Mouse (Mus musculus): ENCODE results near the gene Gm9507. TPM values are rescaled to one million over a fixed set of nuclear protein-coding genes. Genes with fewer than 3 reads are reported as not detected.

Gm9507 gene
- total and polyA plus RNA-seq, 2 experiments from 2014 or later: not detected

DNA sequence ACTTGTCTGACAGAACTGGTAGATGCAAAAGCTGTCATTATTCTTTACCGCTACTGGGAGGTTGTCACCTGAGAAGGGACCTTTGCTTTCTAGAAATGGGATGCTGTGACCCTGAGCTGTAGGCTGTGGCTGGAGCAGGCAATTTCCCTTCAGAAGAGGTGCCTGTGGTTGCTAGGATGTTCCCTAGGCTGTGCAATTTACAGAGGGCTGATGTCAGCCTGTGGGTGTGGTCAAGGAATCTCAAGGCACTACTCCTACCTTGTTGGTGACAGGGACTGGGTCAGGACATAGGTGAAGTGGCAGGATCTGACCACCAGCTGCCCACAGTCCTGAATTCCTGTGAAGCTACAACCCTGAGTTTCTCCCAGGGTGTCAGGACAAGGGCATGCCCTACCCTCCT lies 41.9 kb downstream of the Gm9507 start:
- no peak for TF ChIP-seq CTCF (IDR thresholded peaks at IDR 0.05; ENCODE audit: low read depth)
- WGBS: 73% methylated on average over 1 of the region's 1 CpGs
- Histone ChIP-seq H3K4me3 (ENCODE audit: low read depth, low read length) (no peak overlapping the region), H3K9me3 (ENCODE audit: low read length) (no peaks in the 10 kb centered on the region), H3K4me1 (ENCODE audit: insufficient read depth) (no peaks in the 10 kb centered on the region), H3K9ac (no peak overlapping the region), H3K4me2 (ENCODE audit: low read depth) (no peak overlapping the region), H3K36me3 (ENCODE audit: insufficient read depth) (no peaks in the 10 kb centered on the region), H3K27me3 (ENCODE audit: insufficient read depth, low read length) (no peaks in the 10 kb centered on the region), H3K27ac (ENCODE audit: low read depth, low read length) (no peak overlapping the region)
- ATAC-seq: no peak
- DNase-seq: no peak

Other genes starting within 250 kb of the Gm9507 start
Only the 30 nearest of the 33 such genes appear.
- 270 and 305 TPM in 2 replicates for gene Sumo3, start 205.7 kb downstream of the Gm9507 start, total RNA-seq (2014; rRNA removed)
- gene Sumo3, start 205.7 kb downstream of the Gm9507 start, polyA plus RNA-seq (2015; fragmentation: Nextera tagmentation; extraction: Ambion mirVana): 381 and 398 TPM in 2 replicates
- gene Gm49325, start 205.6 kb downstream of the Gm9507 start, total RNA-seq (2014; rRNA removed): not detected in 2 replicates
- 27.7 and 33.6 TPM in 2 replicates for gene Gm49325, start 205.6 kb downstream of the Gm9507 start, polyA plus RNA-seq (2015; fragmentation: Nextera tagmentation; extraction: Ambion mirVana)
- gene Ube2g2, start 189.6 kb downstream of the Gm9507 start, total RNA-seq (2014; rRNA removed): 41.7 and 45.3 TPM in 2 replicates
- 74.9 and 80.3 TPM in 2 replicates for gene Ube2g2, start 189.6 kb downstream of the Gm9507 start, polyA plus RNA-seq (2015; fragmentation: Nextera tagmentation; extraction: Ambion mirVana)
- gene Tspear, start 125.3 kb downstream of the Gm9507 start, total RNA-seq (2014; rRNA removed): 0.14 TPM in 1 of 2 replicates, not detected in the other
- gene Tspear, start 125.3 kb downstream of the Gm9507 start, polyA plus RNA-seq (2015; fragmentation: Nextera tagmentation; extraction: Ambion mirVana): 0.42 and 0.99 TPM in 2 replicates
- gene Gm19402, start 121.1 kb downstream of the Gm9507 start, total RNA-seq (2014; rRNA removed): not detected in 2 replicates
- gene Gm19402, start 121.1 kb downstream of the Gm9507 start, polyA plus RNA-seq (2015; fragmentation: Nextera tagmentation; extraction: Ambion mirVana): not detected in 2 replicates
- not detected in 2 replicates for gene Gm9508, start 114.6 kb downstream of the Gm9507 start, total RNA-seq (2014; rRNA removed)
- not detected in 2 replicates for gene Gm9508, start 114.6 kb downstream of the Gm9507 start, polyA plus RNA-seq (2015; fragmentation: Nextera tagmentation; extraction: Ambion mirVana)
- gene Gm10272, start 105.2 kb downstream of the Gm9507 start, total RNA-seq (2014; rRNA removed): not detected in 2 replicates
- not detected in 2 replicates for gene Gm10272, start 105.2 kb downstream of the Gm9507 start, polyA plus RNA-seq (2015; fragmentation: Nextera tagmentation; extraction: Ambion mirVana)
- not detected in 2 replicates for gene Gm10024, start 100.4 kb downstream of the Gm9507 start, total RNA-seq (2014; rRNA removed)
- gene Gm10024, start 100.4 kb downstream of the Gm9507 start, polyA plus RNA-seq (2015; fragmentation: Nextera tagmentation; extraction: Ambion mirVana): not detected in 2 replicates
- gene Gm10142, start 96.0 kb downstream of the Gm9507 start, total RNA-seq (2014; rRNA removed): not detected in 2 replicates
- gene Gm10142, start 96.0 kb downstream of the Gm9507 start, polyA plus RNA-seq (2015; fragmentation: Nextera tagmentation; extraction: Ambion mirVana): not detected in 2 replicates
- not detected in 2 replicates for gene Krtap12-1, start 91.2 kb downstream of the Gm9507 start, total RNA-seq (2014; rRNA removed)
- not detected in 2 replicates for gene Krtap12-1, start 91.2 kb downstream of the Gm9507 start, polyA plus RNA-seq (2015; fragmentation: Nextera tagmentation; extraction: Ambion mirVana)
- not detected in 2 replicates for gene Gm10100, start 85.4 kb downstream of the Gm9507 start, total RNA-seq (2014; rRNA removed)
- gene Gm10100, start 85.4 kb downstream of the Gm9507 start, polyA plus RNA-seq (2015; fragmentation: Nextera tagmentation; extraction: Ambion mirVana): not detected in 2 replicates
- gene Gm18596, start 69.2 kb downstream of the Gm9507 start, total RNA-seq (2014; rRNA removed): not detected in 2 replicates
- not detected in 2 replicates for gene Gm18596, start 69.2 kb downstream of the Gm9507 start, polyA plus RNA-seq (2015; fragmentation: Nextera tagmentation; extraction: Ambion mirVana)
- gene Gm9736, start 60.5 kb downstream of the Gm9507 start, total RNA-seq (2014; rRNA removed): not detected in 2 replicates
- not detected in 2 replicates for gene Gm9736, start 60.5 kb downstream of the Gm9507 start, polyA plus RNA-seq (2015; fragmentation: Nextera tagmentation; extraction: Ambion mirVana)
- gene Gm3233, start 52.2 kb downstream of the Gm9507 start, total RNA-seq (2014; rRNA removed): not detected in 2 replicates
- gene Gm3233, start 52.2 kb downstream of the Gm9507 start, polyA plus RNA-seq (2015; fragmentation: Nextera tagmentation; extraction: Ambion mirVana): not detected in 2 replicates
- not detected in 2 replicates for gene Gm3238, start 40.5 kb downstream of the Gm9507 start, total RNA-seq (2014; rRNA removed)
- not detected in 2 replicates for gene Gm3238, start 40.5 kb downstream of the Gm9507 start, polyA plus RNA-seq (2015; fragmentation: Nextera tagmentation; extraction: Ambion mirVana)
- not detected in 2 replicates for gene Gm7138, start 34.9 kb downstream of the Gm9507 start, total RNA-seq (2014; rRNA removed)
- gene Gm7138, start 34.9 kb downstream of the Gm9507 start, polyA plus RNA-seq (2015; fragmentation: Nextera tagmentation; extraction: Ambion mirVana): not detected in 2 replicates
- not detected in 2 replicates for gene Gm3250, start 29.3 kb downstream of the Gm9507 start, total RNA-seq (2014; rRNA removed)
- not detected in 2 replicates for gene Gm3250, start 29.3 kb downstream of the Gm9507 start, polyA plus RNA-seq (2015; fragmentation: Nextera tagmentation; extraction: Ambion mirVana)
- gene Gm7137, start 23.6 kb downstream of the Gm9507 start, total RNA-seq (2014; rRNA removed): not detected in 2 replicates
- gene Gm7137, start 23.6 kb downstream of the Gm9507 start, polyA plus RNA-seq (2015; fragmentation: Nextera tagmentation; extraction: Ambion mirVana): not detected in 2 replicates
- gene Gm9639, start 16.8 kb downstream of the Gm9507 start, total RNA-seq (2014; rRNA removed): not detected in 2 replicates
- gene Gm9639, start 16.8 kb downstream of the Gm9507 start, polyA plus RNA-seq (2015; fragmentation: Nextera tagmentation; extraction: Ambion mirVana): not detected in 2 replicates
- gene Gm19668, start 12.7 kb downstream of the Gm9507 start, total RNA-seq (2014; rRNA removed): not detected in 2 replicates
- gene Gm19668, start 12.7 kb downstream of the Gm9507 start, polyA plus RNA-seq (2015; fragmentation: Nextera tagmentation; extraction: Ambion mirVana): not detected in 2 replicates
- not detected in 2 replicates for gene Gm2696, start 2.8 kb upstream of the Gm9507 start, total RNA-seq (2014; rRNA removed)
- gene Gm2696, start 2.8 kb upstream of the Gm9507 start, polyA plus RNA-seq (2015; fragmentation: Nextera tagmentation; extraction: Ambion mirVana): not detected in 2 replicates
- not detected in 2 replicates for gene Krtap10-4, start 15.3 kb upstream of the Gm9507 start, total RNA-seq (2014; rRNA removed)
- gene Krtap10-4, start 15.3 kb upstream of the Gm9507 start, polyA plus RNA-seq (2015; fragmentation: Nextera tagmentation; extraction: Ambion mirVana): not detected in 2 replicates
- gene Krtap10-10, start 24.1 kb upstream of the Gm9507 start, total RNA-seq (2014; rRNA removed): not detected in 2 replicates
- gene Krtap10-10, start 24.1 kb upstream of the Gm9507 start, polyA plus RNA-seq (2015; fragmentation: Nextera tagmentation; extraction: Ambion mirVana): not detected in 2 replicates
- gene Gm36176, start 35.0 kb upstream of the Gm9507 start, total RNA-seq (2014; rRNA removed): not detected in 2 replicates
- not detected in 2 replicates for gene Gm36176, start 35.0 kb upstream of the Gm9507 start, polyA plus RNA-seq (2015; fragmentation: Nextera tagmentation; extraction: Ambion mirVana)
- gene Gm10318, start 41.0 kb upstream of the Gm9507 start, total RNA-seq (2014; rRNA removed): not detected in 2 replicates
- not detected in 2 replicates for gene Gm10318, start 41.0 kb upstream of the Gm9507 start, polyA plus RNA-seq (2015; fragmentation: Nextera tagmentation; extraction: Ambion mirVana)
- gene Gm3285, start 50.1 kb upstream of the Gm9507 start, total RNA-seq (2014; rRNA removed): 0.48 TPM in 1 of 2 replicates, not detected in the other
- gene Gm3285, start 50.1 kb upstream of the Gm9507 start, polyA plus RNA-seq (2015; fragmentation: Nextera tagmentation; extraction: Ambion mirVana): not detected in 2 replicates
- gene Lrrc3, start 90.7 kb upstream of the Gm9507 start, total RNA-seq (2014; rRNA removed): 19.7 and 24.1 TPM in 2 replicates
- 15.7 and 22.4 TPM in 2 replicates for gene Lrrc3, start 90.7 kb upstream of the Gm9507 start, polyA plus RNA-seq (2015; fragmentation: Nextera tagmentation; extraction: Ambion mirVana)
- 5.5 and 8.7 TPM in 2 replicates for gene Trpm2, start 158.7 kb upstream of the Gm9507 start, total RNA-seq (2014; rRNA removed)
- 2.4 and 4.5 TPM in 2 replicates for gene Trpm2, start 158.7 kb upstream of the Gm9507 start, polyA plus RNA-seq (2015; fragmentation: Nextera tagmentation; extraction: Ambion mirVana)
- gene 1810043G02Rik, start 166.7 kb upstream of the Gm9507 start, total RNA-seq (2014; rRNA removed): 46.5 and 50.4 TPM in 2 replicates
- 54.5 and 56.8 TPM in 2 replicates for gene 1810043G02Rik, start 166.7 kb upstream of the Gm9507 start, polyA plus RNA-seq (2015; fragmentation: Nextera tagmentation; extraction: Ambion mirVana)
- gene Pfkl, start 198.2 kb upstream of the Gm9507 start, total RNA-seq (2014; rRNA removed): 85.6 and 112 TPM in 2 replicates
- gene Pfkl, start 198.2 kb upstream of the Gm9507 start, polyA plus RNA-seq (2015; fragmentation: Nextera tagmentation; extraction: Ambion mirVana): 57.3 and 72.9 TPM in 2 replicates